In the genomic region with DNA sequence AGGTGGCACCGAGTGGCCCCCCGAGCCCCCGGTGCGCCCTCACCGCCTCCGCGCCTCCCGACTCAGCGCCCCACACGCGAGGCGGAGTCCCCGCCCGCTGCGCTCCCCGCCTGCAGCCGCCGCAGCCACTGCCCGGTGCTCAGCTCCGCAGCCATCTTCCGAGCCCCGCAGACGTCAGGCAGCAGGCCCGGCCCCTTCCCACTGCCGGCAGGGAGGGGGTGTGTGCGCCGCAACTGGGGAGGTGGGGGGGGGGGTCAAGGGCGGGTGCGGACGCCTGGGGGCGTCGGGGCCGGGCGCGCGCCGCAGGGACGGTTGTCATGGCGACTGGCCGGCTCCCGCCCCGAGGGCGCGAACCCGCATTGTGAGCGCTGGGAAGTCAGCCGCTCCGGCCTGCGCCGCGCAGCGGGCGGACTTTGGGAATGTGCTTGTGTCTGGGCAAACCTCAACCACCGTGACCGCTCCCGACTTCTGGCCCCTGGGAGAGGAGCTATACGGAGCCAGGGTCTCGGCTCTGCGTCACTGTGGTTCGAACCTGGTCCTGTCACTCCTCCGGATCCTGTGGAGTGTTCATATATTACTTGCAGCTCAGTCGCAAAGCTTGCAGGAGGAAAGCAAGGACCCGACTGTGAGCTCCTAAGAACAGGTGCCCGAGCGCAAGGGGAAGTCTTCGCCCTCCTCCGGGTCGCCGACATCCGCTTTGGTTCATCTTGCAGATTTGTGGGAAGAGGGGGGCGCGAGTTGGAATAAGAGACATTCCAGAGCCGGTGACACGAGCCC, we compare ENCODE assay signal across 8 mouse cellular contexts. TPM values are rescaled to one million over a fixed set of nuclear protein-coding genes. Genes with fewer than 3 reads are reported as not detected.
DNase-seq lines count a peak whose midpoint lies in the region; ATAC-seq and TF ChIP-seq lines count a peak whose summit lies in the region.

TSS of gene Sgsm2 (minus strand) at position 160 of the 777 bp plus-strand sequence.

- peaks cover 33% of the 10 kb centered on the region for H3K36me3 ChIP-seq in C2C12 (ENCODE audit: control insufficient read depth, insufficient read depth)
- peaks cover 29% of the 10 kb centered on the region for H3K36me3 ChIP-seq in heart, embryonic 10.5 days
- peaks cover 30% of the 10 kb centered on the region for H3K36me3 ChIP-seq in kidney, embryonic 15.5 days
- H3K36me3 ChIP-seq in liver, embryonic 12.5 days, result peaks cover 33% of the 10 kb centered on the region
- H3K36me3 ChIP-seq in stomach, embryonic 15.5 days, result peaks cover 12% of the 10 kb centered on the region

- peak within 1 kb of the TSS; percentile 92 for H3ac ChIP-seq in C2C12 (ENCODE audit: control insufficient read depth, insufficient read length, low read depth)

- H3K9me3 ChIP-seq in heart, embryonic 10.5 days, result no peaks in the 10 kb centered on the region
- H3K9me3 ChIP-seq in kidney, embryonic 15.5 days (replicated peaks), result no peaks in the 10 kb centered on the region
- H3K9me3 ChIP-seq in liver, embryonic 12.5 days (replicated peaks), result no peaks in the 10 kb centered on the region
- H3K9me3 ChIP-seq in stomach, embryonic 15.5 days, result no peaks in the 10 kb centered on the region

- H3K79me2 ChIP-seq in C2C12 (ENCODE audit: control insufficient read depth, insufficient read depth), result peaks cover 50% of the 10 kb centered on the region

- TF ChIP-seq CTCF in C2C12 (IDR thresholded peaks at IDR 0.05; ENCODE audit: control insufficient read depth, insufficient read depth, insufficient read length), result no peak

- H3K4me3 ChIP-seq in C2C12 (ENCODE audit: insufficient read depth, poor library complexity, severe bottlenecking), result peak within 1 kb of the TSS; percentile 100
- peak within 1 kb of the TSS; percentile 90 for H3K4me3 ChIP-seq in heart, embryonic 10.5 days
- peak within 1 kb of the TSS; percentile 68 for H3K4me3 ChIP-seq in kidney, embryonic 15.5 days (replicated peaks)
- H3K4me3 ChIP-seq in liver, embryonic 12.5 days, result peak within 1 kb of the TSS; percentile 84
- peak within 1 kb of the TSS; percentile 96 for H3K4me3 ChIP-seq in stomach, embryonic 15.5 days (replicated peaks)

- no peaks in the 10 kb centered on the region for H3K27me3 ChIP-seq in C2C12 (ENCODE audit: control insufficient read depth, insufficient read depth, insufficient read length)
- no peaks in the 10 kb centered on the region for H3K27me3 ChIP-seq in heart, embryonic 10.5 days (ENCODE audit: insufficient read depth, poor library complexity, severe bottlenecking)
- H3K27me3 ChIP-seq in kidney, embryonic 15.5 days, result no peaks in the 10 kb centered on the region
- no peaks in the 10 kb centered on the region for H3K27me3 ChIP-seq in liver, embryonic 12.5 days (replicated peaks)
- H3K27me3 ChIP-seq in stomach, embryonic 15.5 days (replicated peaks), result no peaks in the 10 kb centered on the region

- WGBS in heart, embryonic 10.5 days, result under 1% methylated on average over 70 of the region's 74 CpGs
- under 1% methylated on average over 56 of the region's 74 CpGs for WGBS in kidney, embryonic 15.5 days
- WGBS in liver, embryonic 12.5 days (ENCODE audit: insufficient replicate concordance), result 1% methylated on average over 67 of the region's 74 CpGs
- under 1% methylated on average over 72 of the region's 74 CpGs for WGBS in stomach, embryonic 15.5 days

- peak within 1 kb of the TSS; percentile 89 for H3K27ac ChIP-seq in heart, embryonic 10.5 days
- peak within 1 kb of the TSS; percentile 91 for H3K27ac ChIP-seq in kidney, embryonic 15.5 days
- H3K27ac ChIP-seq in liver, embryonic 12.5 days, result peak within 1 kb of the TSS; percentile 81
- H3K27ac ChIP-seq in stomach, embryonic 15.5 days, result peak within 1 kb of the TSS; percentile 91

- H3K4me1 ChIP-seq in heart, embryonic 10.5 days, result peaks cover 19% of the 10 kb centered on the region
- H3K4me1 ChIP-seq in kidney, embryonic 15.5 days, result peaks cover 21% of the 10 kb centered on the region
- peaks cover 43% of the 10 kb centered on the region for H3K4me1 ChIP-seq in liver, embryonic 12.5 days
- peaks cover 15% of the 10 kb centered on the region; the same call in 1 of the 2 replicates for H3K4me1 ChIP-seq in stomach, embryonic 15.5 days

- DNase-seq in adrenal gland, postnatal 4 days (ENCODE audit: low spot score in 2 of 2), result peak; percentile 44 to 47
- DNase-seq in heart, embryonic 10.5 days (ENCODE audit: low spot score), result peak; percentile 92
- peak; percentile 66 for DNase-seq in naive thymus-derived CD4-positive, alpha-beta T cell, adult 2 months (ENCODE audit: low read depth)

- H3K9ac ChIP-seq in kidney, embryonic 15.5 days, result peak within 1 kb of the TSS; percentile 68
- peak within 1 kb of the TSS; percentile 84 for H3K9ac ChIP-seq in liver, embryonic 12.5 days
- peak within 1 kb of the TSS; percentile 78 for H3K9ac ChIP-seq in stomach, embryonic 15.5 days

- peak within 1 kb of the TSS; percentile 92 for H3K4me2 ChIP-seq in kidney, embryonic 15.5 days
- peak within 1 kb of the TSS; percentile 100 for H3K4me2 ChIP-seq in liver, embryonic 12.5 days
- H3K4me2 ChIP-seq in stomach, embryonic 15.5 days, result peak within 1 kb of the TSS; percentile 98

- ATAC-seq in erythroblast, adult 5-6 weeks (replicated peaks; ENCODE audit: low FRiP score, poor library complexity, severe bottlenecking), result peak; percentile 33; the same call in 1 of the 2 replicates
- ATAC-seq in kidney, embryonic 15.5 days (replicated peaks; ENCODE audit: low FRiP score), result peak; percentile 72
- peak; percentile 62 for ATAC-seq in liver, embryonic 12.5 days
- peak; percentile 74 for ATAC-seq in stomach, embryonic 15.5 days (ENCODE audit: insufficient read depth, low FRiP score, low read depth)

- H3K79me3 ChIP-seq in C2C12 (ENCODE audit: low read depth), result peaks cover 44% of the 10 kb centered on the region

TF ChIP-seq in C2C12, 6 proteins besides CTCF, POLR2A, EP300 and RAD21:
- TF ChIP-seq MYOG (IDR thresholded peaks at IDR 0.05; ENCODE audit: control insufficient read depth, extremely low read depth, insufficient read length), result no peak
- TF ChIP-seq MYOD1 (IDR thresholded peaks at IDR 0.05; ENCODE audit: control insufficient read depth, insufficient read length, low read depth), result peak; percentile 1
- no peak for TF ChIP-seq MAX (IDR thresholded peaks at IDR 0.05)
- no peak for TF ChIP-seq FOSL1 (IDR thresholded peaks at IDR 0.05; ENCODE audit: insufficient read depth, low read length, poor library complexity, severe bottlenecking)

RNA-seq across cellular contexts. Expression of gene Sgsm2, which starts in this region (rescaled TPM):
- polyA plus RNA-seq in C2C12 (2012; fragmentation: generic; extraction: Trizol), result 7.8 TPM
- 10 to 100 TPM; 26.3 to 31.9 TPM for total RNA-seq in adrenal gland, postnatal 4 days (2021)
- total RNA-seq in erythroblast, adult 5-6 weeks (2015; ENCODE audit: low replicate concordance), result 0.96 TPM in 1 of 2 replicates, not detected in the other
- total RNA-seq in erythroblast, adult 5-6 weeks (2017; ENCODE audit: low replicate concordance), result 0.14 and 0.43 TPM in 2 replicates
- polyA plus RNA-seq in heart, embryonic 10.5 days (2016; fragmentation: Nextera tagmentation; extraction: Ambion mirVana), result 5.5 and 5.8 TPM in 2 replicates
- polyA plus RNA-seq in kidney, embryonic 15.5 days (2015; fragmentation: Nextera tagmentation; extraction: Ambion mirVana), result 6.1 and 7.3 TPM in 2 replicates
- 2.6 and 2.9 TPM in 2 replicates for polyA plus RNA-seq in liver, embryonic 12.5 days (2016; fragmentation: Nextera tagmentation; extraction: Ambion mirVana)
- polyA plus RNA-seq in stomach, embryonic 15.5 days (2015; fragmentation: Nextera tagmentation; extraction: Ambion mirVana), result 6.2 and 6.9 TPM in 2 replicates

Comparison
In these comparisons a context has a peak if more than half of its experiments do, and no peak if none do; other contexts are left out.
1. Peak in every context shown above with its lines: DNase-seq, ATAC-seq, H3K4me3 ChIP-seq and H3K27ac ChIP-seq.
2. RNA of gene Sgsm2 (total RNA-seq): 26.3 to 31.9 TPM in adrenal gland, postnatal 4 days; 0.14 to 0.96 TPM in erythroblast, adult 5-6 weeks; every median in the first group is over 10 times any median in the second.
3. Peak in ATAC-seq in erythroblast, adult 5-6 weeks; RNA of the gene not detected or under 1 TPM.